Mouse (Mus musculus) midbrain, embryonic 10.5 days (tissue): Measurements from ENCODE around the gene AC134908.4. TPM values are rescaled to one million over a fixed set of nuclear protein-coding genes. Genes with fewer than 3 reads are reported as not detected.

Source experiments
- DNase-seq: peaks from one replicate; pipeline ENCODE4 v3.0.0-alpha.2; 2017; ENCODE audit warnings: low spot score
- H3K27ac ChIP-seq: fragments of 300-500 bp; sonication (generic); replicated peaks from 2 replicates; pipeline ENCODE4 v1.5.1; 2016; ENCODE audit warnings: mild to moderate bottlenecking
- H3K27me3 ChIP-seq: fragments of 300-500 bp; sonication (generic); 2 replicates; pipeline ENCODE4 v1.6.1; 2016; ENCODE audit warnings: low read depth, mild to moderate bottlenecking; ENCODE audit not compliant: poor library complexity, severe bottlenecking
- H3K36me3 ChIP-seq: fragments of 300-500 bp; sonication (generic); 2 replicates; pipeline ENCODE4 v1.6.1; 2016; ENCODE audit warnings: mild to moderate bottlenecking, moderate library complexity
- H3K4me1 ChIP-seq: fragments of 300-500 bp; sonication (generic); 2 replicates; pipeline ENCODE4 v1.6.1; 2016
- H3K4me3 ChIP-seq: fragments of 300-500 bp; sonication (generic); 2 replicates; pipeline ENCODE4 v1.5.1; 2016; ENCODE audit warnings: mild to moderate bottlenecking, moderate library complexity
- H3K9me3 ChIP-seq: fragments of 300-500 bp; sonication (generic); replicated peaks from 2 replicates; pipeline ENCODE4 v1.6.1; 2016; ENCODE audit warnings: mild to moderate bottlenecking
- WGBS: fragments of 180-500 bp; shearing (Covaris S2); methylation state at CpG from one replicate; pipeline ENCODE4 v1.1.7; 2016; 5-methylcytosine and 5-hydroxymethylcytosine counted together
- polyA plus RNA-seq: library from polyadenylated mRNA; unstranded; fragments of >200 nt; fragmentation: Nextera tagmentation; extraction: Ambion mirVana; gene quantifications from 2 replicates; pipeline ENCODE4 v1.2.1, GENCODE M21; 2016

Gene AC134908.4
- polyA plus RNA-seq, 1 experiment from 2014 or later: 2.9 TPM

- Histone ChIP-seq H3K27ac (peak within 1 kb of the TSS; percentile 96), H3K9me3 (no peaks in the 10 kb centered on the region), H3K36me3 (peaks cover 50% of the 10 kb centered on the region), H3K4me1 (peaks cover 69% of the 10 kb centered on the region), H3K4me3 (peak within 1 kb of the TSS; percentile 85), H3K27me3 (no peaks in the 10 kb centered on the region)
- DNase-seq: peak; percentile 70
- WGBS: 1% methylated on average over 14 of the region's 14 CpGs
Observed at GRCm38 (mm10) chr17:25792615-25793014, 2.8 kb downstream of the AC134908.4 start, which contains the start of gene Fam173a. Fam173a (minus strand) TSS chr17:25792901.

GRCm38 (mm10) chr17:25791843-25792527 is 3.5 kb downstream of the AC134908.4 start:
- Histone ChIP-seq H3K27ac (peak overlapping the region; percentile 96), H3K4me3 (peak overlapping the region; percentile 85), H3K4me1 (peaks cover 63% of the 10 kb centered on the region), H3K27me3 (no peaks in the 10 kb centered on the region), H3K9me3 (no peaks in the 10 kb centered on the region), H3K36me3 (peaks cover 57% of the 10 kb centered on the region)
- peak; percentile 86 for DNase-seq
- WGBS: under 1% methylated on average over 45 of the region's 45 CpGs

GRCm38 (mm10) chr17:25791320-25791842 is 4.1 kb downstream of the AC134908.4 start:
- peaks cover 61% of the 10 kb centered on the region for H3K4me1 ChIP-seq
- H3K27me3 ChIP-seq: no peaks in the 10 kb centered on the region
- H3K9me3 ChIP-seq: no peaks in the 10 kb centered on the region
- WGBS: 36% methylated on average over 19 of the region's 19 CpGs
- DNase-seq: peak; percentile 43
- H3K4me3 ChIP-seq: peak overlapping the region; percentile 85
- H3K36me3 ChIP-seq: peaks cover 60% of the 10 kb centered on the region
- peak overlapping the region; percentile 96 for H3K27ac ChIP-seq

GRCm38 (mm10) chr17:25786781-25787504 is 8.5 kb downstream of the AC134908.4 start:
- Histone ChIP-seq H3K4me3 (no peak overlapping the region), H3K4me1 (peaks cover 49% of the 10 kb centered on the region)

GRCm38 (mm10) chr17:25786280-25786679 is 9.2 kb downstream of the AC134908.4 start, which contains the start of gene Ccdc78:
Ccdc78 (plus strand) TSS chr17:25786580.
- Histone ChIP-seq H3K27me3 (no peaks in the 10 kb centered on the region), H3K4me3 (peak within 1 kb of the TSS; percentile 77), H3K4me1 (peaks cover 44% of the 10 kb centered on the region), H3K27ac (peak within 1 kb of the TSS; percentile 96), H3K9me3 (no peaks in the 10 kb centered on the region), H3K36me3 (peaks cover 68% of the 10 kb centered on the region)
- no peak for DNase-seq
- WGBS: 85% methylated on average over 3 of the region's 3 CpGs

More at GRCm38 (mm10) chr17:25786781-25787504, 8.5 kb downstream of the AC134908.4 start:
- Histone ChIP-seq H3K27ac (no peak overlapping the region), H3K36me3 (peaks cover 61% of the 10 kb centered on the region), H3K9me3 (no peaks in the 10 kb centered on the region), H3K27me3 (no peaks in the 10 kb centered on the region)
- DNase-seq: no peak
- 93% methylated on average over 9 of the region's 9 CpGs for WGBS

- H3K27me3 ChIP-seq: no peaks in the 10 kb centered on the region
- H3K9me3 ChIP-seq: no peaks in the 10 kb centered on the region
- under 1% methylated on average over 23 of the region's 23 CpGs for WGBS
- H3K4me3 ChIP-seq: peak within 1 kb of the TSS; percentile 77
- H3K36me3 ChIP-seq: peaks cover 73% of the 10 kb centered on the region
- peak within 1 kb of the TSS; percentile 96 for H3K27ac ChIP-seq
- peak; percentile 98 for DNase-seq
- H3K4me1 ChIP-seq: peaks cover 38% of the 10 kb centered on the region
Observed at GRCm38 (mm10) chr17:25785281-25785745, 10.1 kb downstream of the AC134908.4 start, which contains the start of gene Haghl. Haghl (minus strand) TSS chr17:25785673.

- peaks cover 70% of the 10 kb centered on the region for H3K36me3 ChIP-seq
- H3K27ac ChIP-seq: peak overlapping the region; percentile 96
- WGBS: 85% methylated on average over 15 of the region's 15 CpGs
Observed at GRCm38 (mm10) chr17:25783861-25784574, 11.4 kb downstream of the AC134908.4 start.

GRCm38 (mm10) chr17:25783086-25783485 is 12.4 kb downstream of the AC134908.4 start:
- H3K36me3 ChIP-seq: peaks cover 66% of the 10 kb centered on the region

More at GRCm38 (mm10) chr17:25783861-25784574, 11.4 kb downstream of the AC134908.4 start:
- no peak for DNase-seq
- peaks cover 38% of the 10 kb centered on the region for H3K4me1 ChIP-seq
- H3K27me3 ChIP-seq: no peaks in the 10 kb centered on the region
- H3K4me3 ChIP-seq: peak overlapping the region; percentile 77
- no peaks in the 10 kb centered on the region for H3K9me3 ChIP-seq

GRCm38 (mm10) chr17:25781339-25781738 is 14.1 kb downstream of the AC134908.4 start:
- DNase-seq: no peak
- Histone ChIP-seq H3K4me1 (peaks cover 38% of the 10 kb centered on the region), H3K27me3 (no peaks in the 10 kb centered on the region), H3K4me3 (no peak overlapping the region), H3K36me3 (peaks cover 65% of the 10 kb centered on the region), H3K27ac (no peak overlapping the region), H3K9me3 (no peaks in the 10 kb centered on the region)
- WGBS: 88% methylated on average over 6 of the region's 6 CpGs

More at GRCm38 (mm10) chr17:25783086-25783485, 12.4 kb downstream of the AC134908.4 start:
- Histone ChIP-seq H3K9me3 (no peaks in the 10 kb centered on the region), H3K27me3 (no peaks in the 10 kb centered on the region), H3K27ac (no peak overlapping the region), H3K4me1 (peaks cover 38% of the 10 kb centered on the region), H3K4me3 (peak overlapping the region; percentile 77; the same call in 1 of the 2 replicates)
- no peak for DNase-seq
- 88% methylated on average over 7 of the region's 7 CpGs for WGBS

GRCm38 (mm10) chr17:25777948-25778347 is 17.5 kb downstream of the AC134908.4 start:
- Histone ChIP-seq H3K9me3 (no peaks in the 10 kb centered on the region), H3K4me3 (no peak overlapping the region), H3K4me1 (peaks cover 32% of the 10 kb centered on the region), H3K36me3 (peaks cover 50% of the 10 kb centered on the region), H3K27me3 (no peaks in the 10 kb centered on the region), H3K27ac (no peak overlapping the region)
- no peak for DNase-seq
- WGBS: 93% methylated on average over 5 of the region's 5 CpGs

- H3K36me3 ChIP-seq: peaks cover 26% of the 10 kb centered on the region
- 82% methylated on average over 10 of the region's 10 CpGs for WGBS
- H3K27ac ChIP-seq: no peak overlapping the region
- 0 out of 2 replicates have a peak overlapping the region, but pooled peaks have one; percentile 81 for H3K4me3 ChIP-seq
- H3K4me1 ChIP-seq: peaks cover 24% of the 10 kb centered on the region
- no peaks in the 10 kb centered on the region for H3K9me3 ChIP-seq
- no peaks in the 10 kb centered on the region for H3K27me3 ChIP-seq
- no peak for DNase-seq
Observed at GRCm38 (mm10) chr17:25775318-25776062, 20.0 kb downstream of the AC134908.4 start.
